Mouse (Mus musculus): ENCODE data around the gene Mxi1. TPM values are rescaled to one million over a fixed set of nuclear protein-coding genes. Genes with fewer than 3 reads are reported as not detected.
A peak's percentile ranks its signal among the peaks of the same experiment; 100 is the strongest.

Gene Mxi1
- polyA plus RNA-seq, 1 experiment from 2014 or later: 33.1 TPM

DNA sequence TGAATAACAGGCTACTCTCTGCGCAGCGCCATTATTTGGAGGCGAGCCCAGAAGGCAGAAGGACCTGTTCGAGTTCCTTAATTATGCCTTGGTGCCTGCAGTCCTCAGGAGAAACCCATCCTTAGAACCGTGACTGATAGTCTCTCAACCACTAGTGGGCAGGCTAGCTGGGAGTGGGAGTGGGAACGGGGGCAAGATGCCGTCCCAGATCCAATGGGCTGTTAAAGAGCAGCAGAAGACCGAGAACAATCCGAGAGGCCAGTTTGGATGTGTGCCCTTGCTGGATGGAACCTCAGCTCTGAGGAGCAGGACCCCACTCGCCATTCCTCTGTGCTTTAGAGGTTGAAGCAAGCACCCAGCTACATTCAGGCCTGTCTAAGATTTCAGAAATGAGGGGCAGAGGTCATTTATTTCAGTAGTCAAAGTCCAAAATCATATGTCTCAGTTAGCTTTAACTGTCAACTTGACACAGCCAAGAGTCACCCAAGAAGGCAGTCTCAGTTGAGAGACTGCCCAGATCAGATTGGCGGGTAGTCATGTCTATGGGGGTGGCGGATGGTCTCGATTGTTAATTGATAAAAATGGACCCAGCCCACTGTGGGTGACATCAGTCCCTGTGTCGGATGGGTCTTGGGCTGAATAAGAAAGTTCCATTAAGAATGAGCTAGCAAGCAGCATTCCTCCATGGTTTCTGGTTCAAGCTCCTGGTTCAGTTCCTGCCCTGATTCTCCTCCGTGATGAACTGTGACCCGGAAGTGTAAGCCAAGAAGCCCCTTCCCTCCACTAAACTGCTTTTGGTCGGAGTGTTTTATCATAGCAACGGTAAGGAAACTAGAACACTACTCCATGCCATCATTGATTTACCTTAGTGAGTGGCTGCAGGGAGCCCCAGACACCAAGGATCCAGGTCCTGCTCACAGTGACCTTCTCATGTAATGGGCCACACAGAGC lies 112.3 kb downstream of the Mxi1 start:
- WGBS (ENCODE audit: insufficient replicate concordance): 60% methylated on average over 18 of the region's 18 CpGs
- no peak for ATAC-seq (replicated peaks; ENCODE audit: insufficient number of reproducible peaks, low FRiP score, low TSS enrichment)
- Histone ChIP-seq H3K27me3 (ENCODE audit: control insufficient read depth, insufficient read depth, low read length) (no peaks in the 10 kb centered on the region), H3K4me1 (ENCODE audit: control insufficient read depth, insufficient read depth, low read length) (peaks cover 26% of the 10 kb centered on the region), H3K9me3 (replicated peaks; ENCODE audit: control insufficient read depth, low read length) (no peaks in the 10 kb centered on the region), H3K27ac (ENCODE audit: low read depth, low read length) (no peak overlapping the region), H3K9ac (ENCODE audit: low read depth, low read length) (no peak overlapping the region), H3K36me3 (ENCODE audit: control insufficient read depth, insufficient read depth, low read length) (no peaks in the 10 kb centered on the region), H3K4me2 (peak overlapping the region; percentile 41), H3K4me3 (ENCODE audit: low read depth, low read length) (no peak overlapping the region)

- Histone ChIP-seq H3K27me3 (ENCODE audit: control insufficient read depth, insufficient read depth, low read length) (no peaks in the 10 kb centered on the region), H3K4me2 (peak overlapping the region; percentile 41), H3K36me3 (ENCODE audit: control insufficient read depth, insufficient read depth, low read length) (no peaks in the 10 kb centered on the region), H3K4me3 (ENCODE audit: low read depth, low read length) (no peak overlapping the region), H3K9me3 (replicated peaks; ENCODE audit: control insufficient read depth, low read length) (no peaks in the 10 kb centered on the region), H3K27ac (ENCODE audit: low read depth, low read length) (no peak overlapping the region), H3K9ac (ENCODE audit: low read depth, low read length) (0 out of 2 replicates have a peak overlapping the region, but pooled peaks have one; percentile 22), H3K4me1 (ENCODE audit: control insufficient read depth, insufficient read depth, low read length) (peaks cover 31% of the 10 kb centered on the region)
- WGBS (ENCODE audit: insufficient replicate concordance): 15% methylated on average over 19 of the region's 19 CpGs
- no peak for ATAC-seq (replicated peaks; ENCODE audit: insufficient number of reproducible peaks, low FRiP score, low TSS enrichment)
These were observed 113.0 kb downstream of the Mxi1 start for GRCm38 (mm10) chr19:53423341-53423753.

- Histone ChIP-seq H3K4me3 (ENCODE audit: low read depth, low read length) (no peak overlapping the region), H3K4me1 (ENCODE audit: control insufficient read depth, insufficient read depth, low read length) (peaks cover 31% of the 10 kb centered on the region)
- WGBS (ENCODE audit: insufficient replicate concordance): 46% methylated on average over 17 of the region's 17 CpGs
These were observed 113.6 kb downstream of the Mxi1 start for GRCm38 (mm10) chr19:53423816-53424465.

GRCm38 (mm10) chr19:53424629-53425028 lies 114.3 kb downstream of the Mxi1 start:
- H3K4me3 ChIP-seq (ENCODE audit: low read depth, low read length): no peak overlapping the region
- peak overlapping the region; percentile 6; the same call in 1 of the 2 replicates for H3K9ac ChIP-seq (ENCODE audit: low read depth, low read length)
- WGBS (ENCODE audit: insufficient replicate concordance): 42% methylated on average over 18 of the region's 18 CpGs
- no peaks in the 10 kb centered on the region for H3K27me3 ChIP-seq (ENCODE audit: control insufficient read depth, insufficient read depth, low read length)
- peak overlapping the region; percentile 39 for H3K4me2 ChIP-seq
- peaks cover 31% of the 10 kb centered on the region for H3K4me1 ChIP-seq (ENCODE audit: control insufficient read depth, insufficient read depth, low read length)
- no peaks in the 10 kb centered on the region for H3K36me3 ChIP-seq (ENCODE audit: control insufficient read depth, insufficient read depth, low read length)
- no peaks in the 10 kb centered on the region for H3K9me3 ChIP-seq (replicated peaks; ENCODE audit: control insufficient read depth, low read length)
- no peak for ATAC-seq (replicated peaks; ENCODE audit: insufficient number of reproducible peaks, low FRiP score, low TSS enrichment)
- H3K27ac ChIP-seq (ENCODE audit: low read depth, low read length): no peak overlapping the region

More at GRCm38 (mm10) chr19:53423816-53424465, 113.6 kb downstream of the Mxi1 start:
- H3K27ac ChIP-seq (ENCODE audit: low read depth, low read length): no peak overlapping the region
- H3K36me3 ChIP-seq (ENCODE audit: control insufficient read depth, insufficient read depth, low read length): no peaks in the 10 kb centered on the region
- no peak for ATAC-seq (replicated peaks; ENCODE audit: insufficient number of reproducible peaks, low FRiP score, low TSS enrichment)
- peak overlapping the region; percentile 41 for H3K4me2 ChIP-seq
- no peaks in the 10 kb centered on the region for H3K9me3 ChIP-seq (replicated peaks; ENCODE audit: control insufficient read depth, low read length)
- H3K27me3 ChIP-seq (ENCODE audit: control insufficient read depth, insufficient read depth, low read length): no peaks in the 10 kb centered on the region
- H3K9ac ChIP-seq (ENCODE audit: low read depth, low read length): no peak overlapping the region

Other genes with a start within 250 kb of the Mxi1 start
- gene Add3, start 170.1 kb upstream of the Mxi1 start, polyA plus RNA-seq (2014; fragmentation: Nextera tagmentation; extraction: Ambion mirVana): 133 and 152 TPM in 2 replicates
- 2.1 and 3.5 TPM in 2 replicates for gene Gm10197, start 61.2 kb downstream of the Mxi1 start, polyA plus RNA-seq (2014; fragmentation: Nextera tagmentation; extraction: Ambion mirVana)
- 38.4 and 40.0 TPM in 2 replicates for gene Smndc1, start 80.1 kb downstream of the Mxi1 start, polyA plus RNA-seq (2014; fragmentation: Nextera tagmentation; extraction: Ambion mirVana)
- 9.2 and 9.4 TPM in 2 replicates for gene Dusp5, start 218.6 kb downstream of the Mxi1 start, polyA plus RNA-seq (2014; fragmentation: Nextera tagmentation; extraction: Ambion mirVana)

Data from heart, embryonic 11.5 days (tissue).